Mouse (Mus musculus) urinary bladder, adult 2 months (tissue): ENCODE results near the gene Ppm1h. TPM values are rescaled to one million over a fixed set of nuclear protein-coding genes. Genes with fewer than 3 reads are reported as not detected.

Experiments used
- DNase-seq: peaks from one replicate; pipeline ENCODE4 v3.0.0; 2022; ENCODE audit warnings: low spot score
- polyA plus RNA-seq: library from polyadenylated mRNA; depleted of rRNA; stranded (reverse); fragments of >200 nt; gene quantifications from 2 replicates; pipeline ENCODE4 v1.2.3, GENCODE M21; 2012

Gene Ppm1h
- polyA plus RNA-seq, 1 experiment: 20.9 TPM

GRCm38 (mm10) chr10:122744970-122745369, 66.4 kb downstream of the Ppm1h start:
- no peak for DNase-seq

GRCm38 (mm10) chr10:122746211-122746610, 67.6 kb downstream of the Ppm1h start:
- DNase-seq: no peak

- no peak for DNase-seq
Observed at GRCm38 (mm10) chr10:122747151-122747925, 68.8 kb downstream of the Ppm1h start.

GRCm38 (mm10) chr10:122748361-122748951, 69.9 kb downstream of the Ppm1h start:
- DNase-seq: no peak

GRCm38 (mm10) chr10:122749071-122749470, 70.5 kb downstream of the Ppm1h start:
- no peak for DNase-seq

- DNase-seq: no peak
Observed at GRCm38 (mm10) chr10:122749876-122750275, 71.3 kb downstream of the Ppm1h start.

- DNase-seq: no peak
Observed at GRCm38 (mm10) chr10:122752950-122753923, 74.7 kb downstream of the Ppm1h start.

- no peak for DNase-seq
Observed at GRCm38 (mm10) chr10:122753924-122754307, 75.4 kb downstream of the Ppm1h start.

- DNase-seq: no peak
Observed at GRCm38 (mm10) chr10:122754967-122755366, 76.4 kb downstream of the Ppm1h start.

- DNase-seq: no peak
Observed at GRCm38 (mm10) chr10:122756879-122757530, 78.4 kb downstream of the Ppm1h start.

GRCm38 (mm10) chr10:122757727-122758126, 79.2 kb downstream of the Ppm1h start:
- DNase-seq: no peak

- no peak for DNase-seq
Observed at GRCm38 (mm10) chr10:122758346-122758745, 79.8 kb downstream of the Ppm1h start.

- no peak for DNase-seq
Observed at GRCm38 (mm10) chr10:122759729-122760128, 81.2 kb downstream of the Ppm1h start.

- DNase-seq: no peak
Observed at GRCm38 (mm10) chr10:122760469-122761307, 82.1 kb downstream of the Ppm1h start.

- DNase-seq: no peak
Observed at GRCm38 (mm10) chr10:122762772-122763511, 84.4 kb downstream of the Ppm1h start.

GRCm38 (mm10) chr10:122763596-122763995, 85.0 kb downstream of the Ppm1h start:
- no peak for DNase-seq

- DNase-seq: no peak
Observed at GRCm38 (mm10) chr10:122764653-122765052, 86.1 kb downstream of the Ppm1h start.

- no peak for DNase-seq
Observed at GRCm38 (mm10) chr10:122765521-122765920, 87.0 kb downstream of the Ppm1h start.

- DNase-seq: no peak
Observed at GRCm38 (mm10) chr10:122765992-122766391, 87.4 kb downstream of the Ppm1h start.
